10 mouse cellular contexts compared by ENCODE assay signal in the genomic region with DNA sequence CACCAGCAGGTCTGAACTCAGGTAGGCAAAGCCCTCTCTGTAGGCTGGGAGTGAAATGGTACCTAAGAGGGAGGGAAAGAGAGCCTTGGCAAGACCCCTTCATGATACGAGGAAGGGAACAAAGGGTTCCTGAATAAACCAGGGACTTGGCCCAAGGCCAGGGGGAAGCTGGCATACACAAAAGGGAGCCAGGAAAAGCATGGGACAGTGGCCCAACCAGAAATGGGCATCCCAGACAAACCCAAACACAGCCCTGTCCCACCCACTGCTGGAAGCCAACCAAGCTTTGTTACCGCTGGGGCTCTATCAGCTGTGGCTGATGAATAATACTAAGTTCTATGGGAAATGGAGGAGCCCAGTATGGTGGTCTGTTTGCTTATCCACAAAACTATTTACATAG. TPM values are rescaled to one million over a fixed set of nuclear protein-coding genes. Genes with fewer than 3 reads are reported as not detected.
DNase-seq lines count a peak whose midpoint lies in the region; ATAC-seq and TF ChIP-seq lines count a peak whose summit lies in the region.
"Had no signal": no experiment of that assay in that cellular context is flagged by ENCODE, and none has a peak within 500 bp of the region (broad histone marks: within the 10 kb centered on the region; RNA-seq: fewer than 3 reads in every experiment).

No protein-coding gene starts in this region.

- H3K4me1 ChIP-seq in hindbrain, postnatal 0 days (ENCODE audit: insufficient read depth, low read length) = no peaks in the 10 kb centered on the region
- H3K4me1 ChIP-seq in hindbrain, embryonic 12.5 days = no peaks in the 10 kb centered on the region
- peaks cover 15% of the 10 kb centered on the region for H3K4me1 ChIP-seq in heart, embryonic 16.5 days (ENCODE audit: control insufficient read depth, insufficient read depth, low read length)
- peaks cover 4% of the 10 kb centered on the region; the same call in 1 of the 2 replicates for H3K4me1 ChIP-seq in lung, embryonic 15.5 days
- peaks cover 6% of the 10 kb centered on the region; the same call in 1 of the 2 replicates for H3K4me1 ChIP-seq in hindbrain, embryonic 13.5 days (replicated peaks)

- no peak for ATAC-seq in hindbrain, postnatal 0 days
- no peak for ATAC-seq in hindbrain, embryonic 12.5 days (ENCODE audit: low FRiP score)
- peak; percentile 77 for ATAC-seq in heart, embryonic 16.5 days (replicated peaks; ENCODE audit: extremely low read depth, insufficient read depth, low FRiP score)
- 0 out of 2 replicates have a peak, but pooled peaks have one; percentile 31 for ATAC-seq in lung, embryonic 15.5 days (ENCODE audit: borderline replicate concordance, extremely low read depth, low FRiP score, low TSS enrichment)
- ATAC-seq in hindbrain, embryonic 13.5 days (ENCODE audit: low FRiP score) = no peak

- no peak overlapping the region for H3K4me2 ChIP-seq in hindbrain, postnatal 0 days (ENCODE audit: low read depth, low read length)
- H3K4me2 ChIP-seq in hindbrain, embryonic 12.5 days (replicated peaks) = no peak overlapping the region
- no peak overlapping the region for H3K4me2 ChIP-seq in heart, embryonic 16.5 days (ENCODE audit: low read depth, low read length)
- H3K4me2 ChIP-seq in lung, embryonic 15.5 days = no peak overlapping the region
- H3K4me2 ChIP-seq in hindbrain, embryonic 13.5 days = no peak overlapping the region
- H3K4me2 ChIP-seq: embryonic facial prominence, embryonic 13.5 days; stomach, embryonic 15.5 days had no signal

- no peak overlapping the region for H3K9ac ChIP-seq in hindbrain, postnatal 0 days (replicated peaks; ENCODE audit: low read length)
- no peak overlapping the region for H3K9ac ChIP-seq in hindbrain, embryonic 12.5 days
- H3K9ac ChIP-seq in heart, embryonic 16.5 days (ENCODE audit: low read length) = no peak overlapping the region
- no peak overlapping the region for H3K9ac ChIP-seq in lung, embryonic 15.5 days
- no peak overlapping the region for H3K9ac ChIP-seq in hindbrain, embryonic 13.5 days
- H3K9ac ChIP-seq: embryonic facial prominence, embryonic 13.5 days; stomach, embryonic 15.5 days had no signal

- DNase-seq in hindbrain, postnatal 0 days (ENCODE audit: low spot score) = peak; percentile 59
- DNase-seq in brain, embryonic 14.5 days (ENCODE audit: low read depth) = peak; percentile 86
- DNase-seq in liver = no peak
- no peak for DNase-seq in embryo, embryonic 9.5 days (ENCODE audit: extremely low spot score)

- TF ChIP-seq POLR2A in brain, embryonic 14.5 days (IDR thresholded peaks at IDR 0.05; ENCODE audit: borderline replicate concordance, extremely low read depth, insufficient read depth, insufficient read length, poor library complexity, severe bottlenecking) = no peak

- H3K9me3 ChIP-seq in hindbrain, postnatal 0 days (ENCODE audit: low read length) = no peaks in the 10 kb centered on the region
- no peaks in the 10 kb centered on the region for H3K9me3 ChIP-seq in hindbrain, embryonic 12.5 days (replicated peaks)
- peaks cover 7% of the 10 kb centered on the region for H3K9me3 ChIP-seq in heart, embryonic 16.5 days (replicated peaks; ENCODE audit: control insufficient read depth, low read length)
- H3K9me3 ChIP-seq in lung, embryonic 15.5 days = no peaks in the 10 kb centered on the region
- H3K9me3 ChIP-seq in hindbrain, embryonic 13.5 days = no peaks in the 10 kb centered on the region
- H3K9me3 ChIP-seq: embryonic facial prominence, embryonic 13.5 days; stomach, embryonic 15.5 days had no signal

- no peak overlapping the region for H3K27ac ChIP-seq in hindbrain, postnatal 0 days
- no peak overlapping the region for H3K27ac ChIP-seq in hindbrain, embryonic 12.5 days
- peak overlapping the region; percentile 64 for H3K27ac ChIP-seq in heart, embryonic 16.5 days (ENCODE audit: low read length)
- H3K27ac ChIP-seq in lung, embryonic 15.5 days = no peak overlapping the region
- no peak overlapping the region for H3K27ac ChIP-seq in hindbrain, embryonic 13.5 days
- H3K27ac ChIP-seq: embryonic facial prominence, embryonic 13.5 days; stomach, embryonic 15.5 days had no signal

- no peaks in the 10 kb centered on the region for H3K27me3 ChIP-seq in hindbrain, postnatal 0 days (ENCODE audit: insufficient read depth, low read length)
- H3K27me3 ChIP-seq in hindbrain, embryonic 12.5 days = no peaks in the 10 kb centered on the region
- no peaks in the 10 kb centered on the region for H3K27me3 ChIP-seq in heart, embryonic 16.5 days (ENCODE audit: control insufficient read depth, insufficient read depth, low read length)
- no peaks in the 10 kb centered on the region for H3K27me3 ChIP-seq in lung, embryonic 15.5 days
- no peaks in the 10 kb centered on the region for H3K27me3 ChIP-seq in hindbrain, embryonic 13.5 days
- H3K27me3 ChIP-seq: embryonic facial prominence, embryonic 13.5 days; stomach, embryonic 15.5 days had no signal

- no peak for TF ChIP-seq CTCF in hindbrain, postnatal 0 days (IDR thresholded peaks at IDR 0.05; ENCODE audit: low read depth)
- TF ChIP-seq CTCF in brain, embryonic 14.5 days (IDR thresholded peaks at IDR 0.05; ENCODE audit: borderline replicate concordance, extremely low read depth, insufficient read depth, insufficient read length) = no peak

- no peak overlapping the region for H3K4me3 ChIP-seq in hindbrain, postnatal 0 days (ENCODE audit: low read length)
- no peak overlapping the region for H3K4me3 ChIP-seq in hindbrain, embryonic 12.5 days
- no peak overlapping the region for H3K4me3 ChIP-seq in heart, embryonic 16.5 days (ENCODE audit: low read length)
- H3K4me3 ChIP-seq in lung, embryonic 15.5 days = no peak overlapping the region
- H3K4me3 ChIP-seq in hindbrain, embryonic 13.5 days = no peak overlapping the region
- H3K4me3 ChIP-seq: embryonic facial prominence, embryonic 13.5 days; stomach, embryonic 15.5 days had no signal

- H3K36me3 ChIP-seq in hindbrain, postnatal 0 days (ENCODE audit: insufficient read depth, low read length) = no peaks in the 10 kb centered on the region
- no peaks in the 10 kb centered on the region for H3K36me3 ChIP-seq in hindbrain, embryonic 12.5 days
- H3K36me3 ChIP-seq in heart, embryonic 16.5 days (ENCODE audit: control insufficient read depth, insufficient read depth) = peaks cover 57% of the 10 kb centered on the region
- peaks cover 7% of the 10 kb centered on the region; the same call in 1 of the 2 replicates for H3K36me3 ChIP-seq in lung, embryonic 15.5 days
- no peaks in the 10 kb centered on the region for H3K36me3 ChIP-seq in hindbrain, embryonic 13.5 days
- H3K36me3 ChIP-seq: embryonic facial prominence, embryonic 13.5 days; stomach, embryonic 15.5 days had no signal

- 28% methylated on average over 2 of the region's 2 CpGs for WGBS in hindbrain, postnatal 0 days
- 56% methylated on average over 2 of the region's 2 CpGs for WGBS in hindbrain, embryonic 12.5 days
- 22% methylated on average over 2 of the region's 2 CpGs for WGBS in heart, embryonic 16.5 days
- 22% methylated on average over 2 of the region's 2 CpGs for WGBS in lung, embryonic 15.5 days
- WGBS in hindbrain, embryonic 13.5 days = 41% methylated on average over 2 of the region's 2 CpGs

RNA-seq across cellular contexts. Expression of a gene that starts 34.4 kb away (rescaled TPM):
- total RNA-seq in hindbrain, postnatal 0 days (2014; rRNA removed) = 0.29 and 1.3 TPM in 2 replicates
- polyA plus RNA-seq in hindbrain, postnatal 0 days (2015; fragmentation: Nextera tagmentation; extraction: Ambion mirVana) = 1.6 and 1.9 TPM in 2 replicates
- polyA plus RNA-seq in hindbrain, embryonic 12.5 days (2016; fragmentation: Nextera tagmentation; extraction: Ambion mirVana) = 5.5 and 6.6 TPM in 2 replicates
- 2.4 and 2.9 TPM in 2 replicates for polyA plus RNA-seq in brain, embryonic 14.5 days (2012; rRNA removed)
- 168 and 183 TPM in 2 replicates for polyA plus RNA-seq in heart, embryonic 16.5 days (2015; fragmentation: Nextera tagmentation; extraction: Ambion mirVana)
- 50.8 and 56.7 TPM in 2 replicates for polyA plus RNA-seq in lung, embryonic 15.5 days (2015; fragmentation: Nextera tagmentation; extraction: Ambion mirVana)
- 3.2 and 3.7 TPM in 2 replicates for polyA plus RNA-seq in hindbrain, embryonic 13.5 days (2015; fragmentation: Nextera tagmentation; extraction: Ambion mirVana)

Comparison
In these comparisons a context has a peak if more than half of its experiments do, and no peak if none do; other contexts are left out.
1. ATAC-seq: peak in heart, embryonic 16.5 days (single experiment) and lung, embryonic 15.5 days (single experiment); none in hindbrain, postnatal 0 days (single experiment), hindbrain, embryonic 12.5 days (single experiment) and hindbrain, embryonic 13.5 days (single experiment).
2. DNase-seq: peak in hindbrain, postnatal 0 days (single experiment) and brain, embryonic 14.5 days (single experiment); none in liver (single experiment) and embryo, embryonic 9.5 days (single experiment).